Mouse (Mus musculus) ES-Bruce4 (cell line): ENCODE measurements around the gene Egfr. TPM values are rescaled to one million over a fixed set of nuclear protein-coding genes. Genes with fewer than 3 reads are reported as not detected.
A peak's percentile ranks its signal among the peaks of the same experiment; 100 is the strongest.

Experiments
- H3K27ac ChIP-seq: 2 replicates; pipeline ENCODE4 v1.5.1; 2012; ENCODE audit warnings: low read length, inconsistent platforms; ENCODE audit not compliant: insufficient read depth
- H3K27me3 ChIP-seq: 2 replicates; pipeline ENCODE4 v1.6.1; 2012; ENCODE audit warnings: mild to moderate bottlenecking, low read length, inconsistent platforms; ENCODE audit not compliant: control insufficient read depth, poor library complexity, insufficient read depth, severe bottlenecking
- H3K36me3 ChIP-seq: 2 replicates; pipeline ENCODE4 v1.6.1; 2012; ENCODE audit warnings: inconsistent platforms, mild to moderate bottlenecking, low read length, moderate library complexity; ENCODE audit not compliant: control insufficient read depth, poor library complexity, insufficient read depth, severe bottlenecking
- H3K4me1 ChIP-seq: one replicate; pipeline ENCODE4 v1.8.1; 2011; ENCODE audit warnings: low read length; ENCODE audit not compliant: control insufficient read depth, insufficient read depth
- H3K4me3 ChIP-seq: 2 replicates; pipeline ENCODE4 v1.5.1; 2011; ENCODE audit warnings: low read depth, mild to moderate bottlenecking, low read length
- H3K9ac ChIP-seq: 2 replicates; pipeline ENCODE4 v1.6.1; 2012; ENCODE audit warnings: low read depth, mild to moderate bottlenecking, inconsistent platforms; ENCODE audit not compliant: poor library complexity, severe bottlenecking
- H3K9me3 ChIP-seq: replicated peaks from 2 replicates; pipeline ENCODE4 v1.6.1; 2012; ENCODE audit warnings: mild to moderate bottlenecking, low read length, inconsistent platforms; ENCODE audit not compliant: control insufficient read depth, poor library complexity, insufficient read depth, severe bottlenecking
- CTCF ChIP-seq: IDR thresholded peaks from one replicate; pipeline ENCODE4 v1.8.1; 2011; ENCODE audit warnings: low read depth, low read length
- EP300 ChIP-seq: IDR thresholded peaks from 2 replicates; pipeline ENCODE4 v1.6.1; 2011; ENCODE audit warnings: low read depth, low read length; ENCODE audit not compliant: insufficient read depth
- POLR2A ChIP-seq: IDR thresholded peaks from one replicate; pipeline ENCODE4 v1.8.1; 2011; ENCODE audit warnings: low read length; ENCODE audit not compliant: insufficient read depth
- polyA plus RNA-seq: library from polyadenylated mRNA; stranded (reverse); fragments of >200 nt; gene quantifications from 2 replicates; pipeline ENCODE4 v1.2.4, GENCODE M21; 2011; ENCODE audit warnings: low read depth; ENCODE audit not compliant: missing spikeins, insufficient read depth, insufficient read length

Gene Egfr
- polyA plus RNA-seq, 1 experiment: 13.1 TPM

DNA sequence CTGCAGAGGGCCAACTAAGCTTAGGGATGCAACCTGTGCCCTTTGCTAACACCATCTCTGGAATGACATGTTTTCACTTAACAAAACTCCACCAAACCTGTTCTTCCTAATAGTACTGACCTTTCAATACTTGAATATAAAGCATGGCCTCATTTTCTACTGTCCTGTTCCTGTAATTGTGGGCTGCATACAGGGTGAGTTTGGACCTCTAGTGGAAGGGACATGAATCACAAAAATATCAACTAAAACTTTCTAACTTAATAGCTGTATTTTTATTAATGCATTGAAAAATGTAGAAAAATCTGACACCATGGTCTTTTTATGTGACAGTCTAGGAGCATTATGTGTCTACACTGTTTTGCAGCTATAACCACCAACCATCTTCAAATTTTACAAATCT lies 111.5 kb downstream of the Egfr start:
- Histone ChIP-seq H3K36me3 (no peaks in the 10 kb centered on the region), H3K9me3 (no peaks in the 10 kb centered on the region), H3K27me3 (no peaks in the 10 kb centered on the region), H3K27ac (no peak overlapping the region), H3K4me3 (no peak overlapping the region), H3K4me1 (no peaks in the 10 kb centered on the region), H3K9ac (no peak overlapping the region)
- TF ChIP-seq POLR2A: no peak
- no peak for TF ChIP-seq EP300
- TF ChIP-seq CTCF: no peak

DNA sequence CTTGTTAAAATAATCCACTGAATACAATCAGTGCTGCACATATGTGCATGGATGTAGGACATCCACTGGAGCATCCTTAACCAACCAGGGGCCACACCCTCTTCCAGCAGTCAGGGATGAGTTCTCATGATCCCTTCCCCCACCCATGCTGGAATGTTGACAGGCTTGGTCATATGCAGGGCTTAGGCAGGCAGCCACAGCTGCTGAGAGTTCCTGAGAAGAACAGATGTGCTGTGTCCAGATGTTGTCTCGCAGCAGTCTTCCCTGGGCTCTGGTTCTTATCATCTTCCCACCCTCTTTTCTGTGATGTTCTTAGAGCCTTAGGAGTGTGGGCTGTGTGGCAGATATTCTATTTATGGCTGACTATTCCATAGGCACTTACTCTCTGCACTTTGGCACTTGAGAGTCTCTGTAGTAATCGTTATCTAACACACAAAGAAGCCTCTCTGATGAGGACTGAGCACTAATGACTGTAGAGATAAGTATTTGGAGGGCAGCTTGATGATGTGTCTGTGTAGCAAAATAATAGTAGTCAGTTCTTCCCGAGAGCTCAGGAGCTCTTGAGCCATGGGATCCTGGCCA lies 113.1 kb downstream of the Egfr start:
- H3K36me3 ChIP-seq: no peaks in the 10 kb centered on the region
- no peaks in the 10 kb centered on the region for H3K27me3 ChIP-seq
- no peaks in the 10 kb centered on the region for H3K9me3 ChIP-seq

GRCm38 (mm10) chr11:16868051-16868450 lies 116.0 kb downstream of the Egfr start:
- TF ChIP-seq POLR2A (no peak), CTCF (no peak), EP300 (no peak)
- Histone ChIP-seq H3K4me1 (no peaks in the 10 kb centered on the region), H3K27ac (no peak overlapping the region), H3K9me3 (no peaks in the 10 kb centered on the region), H3K36me3 (no peaks in the 10 kb centered on the region), H3K4me3 (no peak overlapping the region), H3K9ac (no peak overlapping the region), H3K27me3 (no peaks in the 10 kb centered on the region)

More for the DNA sequence above, 113.1 kb downstream of the Egfr start:
- H3K4me1 ChIP-seq: no peaks in the 10 kb centered on the region
- no peak overlapping the region for H3K27ac ChIP-seq
- TF ChIP-seq EP300 (no peak), POLR2A (no peak), CTCF (no peak)
- H3K4me3 ChIP-seq: no peak overlapping the region
- no peak overlapping the region for H3K9ac ChIP-seq

GRCm38 (mm10) chr11:16869506-16869905 lies 117.5 kb downstream of the Egfr start:
- H3K36me3 ChIP-seq: no peaks in the 10 kb centered on the region
- no peak overlapping the region for H3K9ac ChIP-seq
- no peaks in the 10 kb centered on the region for H3K27me3 ChIP-seq
- H3K27ac ChIP-seq: no peak overlapping the region
- H3K9me3 ChIP-seq: no peaks in the 10 kb centered on the region
- no peak for TF ChIP-seq EP300
- no peak for TF ChIP-seq CTCF
- TF ChIP-seq POLR2A: no peak
- H3K4me3 ChIP-seq: no peak overlapping the region
- no peaks in the 10 kb centered on the region for H3K4me1 ChIP-seq

DNA sequence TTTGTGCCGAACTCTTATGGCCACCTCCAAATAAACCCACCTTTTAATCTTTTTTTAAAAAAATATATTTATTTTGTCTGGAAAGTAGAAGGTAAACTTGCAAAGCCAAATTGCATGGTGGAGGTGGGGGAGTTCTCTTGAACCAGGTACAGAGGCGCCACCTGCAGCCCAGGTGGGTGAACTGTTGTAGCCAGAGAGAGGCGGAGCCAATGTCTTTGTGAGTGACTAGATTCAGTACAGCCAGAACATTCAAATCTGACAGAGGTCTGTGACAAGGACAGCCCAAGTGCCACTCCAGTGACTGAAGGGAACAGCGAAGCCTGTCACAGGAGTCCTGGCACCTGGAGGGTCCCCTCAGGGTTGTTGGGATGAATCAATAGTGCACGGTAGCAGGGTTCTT lies 119.1 kb downstream of the Egfr start:
- Histone ChIP-seq H3K9ac (no peak overlapping the region), H3K9me3 (no peaks in the 10 kb centered on the region), H3K4me3 (no peak overlapping the region), H3K27me3 (no peaks in the 10 kb centered on the region), H3K36me3 (no peaks in the 10 kb centered on the region), H3K4me1 (no peaks in the 10 kb centered on the region), H3K27ac (no peak overlapping the region)
- no peak for TF ChIP-seq POLR2A
- TF ChIP-seq CTCF: peak; percentile 78

DNA sequence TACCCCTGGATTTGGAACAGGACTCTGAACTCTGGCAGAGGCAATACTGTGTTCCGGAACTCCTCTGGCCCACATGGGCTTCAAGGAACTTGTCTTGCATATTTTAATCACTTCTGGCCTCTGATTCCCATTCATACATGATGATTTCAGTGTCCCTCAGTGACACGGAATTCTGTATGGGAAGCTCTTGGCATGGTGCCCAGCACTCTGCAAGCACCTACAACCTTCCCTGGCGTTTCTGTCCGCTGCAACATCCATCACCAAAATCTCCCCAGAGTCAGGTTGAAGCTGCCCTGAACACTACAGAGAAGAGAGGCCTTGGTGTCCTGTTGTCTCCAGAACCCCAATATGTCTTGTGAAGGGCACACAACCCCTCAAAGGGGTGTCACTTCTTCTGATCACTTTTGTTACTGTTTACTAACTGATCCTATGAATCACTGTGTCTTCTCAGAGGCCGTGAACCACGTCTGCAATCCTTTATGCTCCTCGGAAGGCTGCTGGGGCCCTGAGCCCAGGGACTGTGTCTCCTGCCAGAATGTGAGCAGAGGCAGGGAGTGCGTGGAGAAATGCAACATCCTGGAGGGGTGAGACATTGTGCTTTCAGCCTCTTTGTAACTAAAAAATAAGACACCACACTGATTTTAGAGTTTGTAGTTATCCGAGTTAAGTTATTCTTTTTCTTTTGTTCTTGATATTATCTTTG lies 125.8 kb downstream of the Egfr start:
- H3K4me3 ChIP-seq: no peak overlapping the region
- no peaks in the 10 kb centered on the region for H3K4me1 ChIP-seq
- no peak overlapping the region for H3K9ac ChIP-seq
- no peaks in the 10 kb centered on the region for H3K36me3 ChIP-seq
- H3K27ac ChIP-seq: no peak overlapping the region
- H3K9me3 ChIP-seq: no peaks in the 10 kb centered on the region
- no peaks in the 10 kb centered on the region for H3K27me3 ChIP-seq
- TF ChIP-seq CTCF (no peak), EP300 (no peak), POLR2A (no peak)
